Mouse (Mus musculus) CH12.LX (cell line): ENCODE measurements around the gene Harbi1. TPM values are rescaled to one million over a fixed set of nuclear protein-coding genes. Genes with fewer than 3 reads are reported as not detected.

ENCODE experiments used
- DNase-seq: peaks from one replicate; pipeline ENCODE4 v3.0.0-alpha.2; 2013; ENCODE audit errors: extremely low read depth
- H3K27ac ChIP-seq: 2 replicates; pipeline ENCODE4 v1.5.1; 2012; ENCODE audit warnings: low read depth, mild to moderate bottlenecking, control low read depth, moderate library complexity; ENCODE audit not compliant: insufficient read depth
- H3K27me3 ChIP-seq: replicated peaks from 2 replicates; pipeline ENCODE3; 2012; ENCODE audit warnings: inconsistent platforms
- H3K36me3 ChIP-seq, 2 experiments: replicated peaks in 1 of 2; 2 replicates each; pipeline versions ENCODE3 to v1.6.1; 2012; ENCODE audit warnings: inconsistent platforms in 1 of 2, low read length in 1 of 2, mild to moderate bottlenecking in 1 of 2, mixed read lengths in 1 of 2, moderate library complexity in 1 of 2; ENCODE audit not compliant: control insufficient read depth in 1 of 2, insufficient read depth in 1 of 2
- H3K4me1 ChIP-seq, 2 experiments: 2 replicates each; pipeline ENCODE4 v1.6.1; 2012; ENCODE audit warnings: inconsistent platforms in 1 of 2, moderate library complexity in 1 of 2; ENCODE audit not compliant: insufficient read depth in 2 of 2, control insufficient read depth in 1 of 2
- H3K4me2 ChIP-seq: 2 replicates; pipeline ENCODE4 v1.6.1; 2012; ENCODE audit warnings: low read depth, mild to moderate bottlenecking, control low read depth; ENCODE audit not compliant: poor library complexity, insufficient read depth, severe bottlenecking
- H3K4me3 ChIP-seq, 3 experiments: fragments of 150-350 bp in 1 of 3; sonication (generic) in 1 of 3; replicated peaks in 1 of 3; 2 replicates each; pipeline versions ENCODE3 to v1.5.1; 2011 to 2012; ENCODE audit warnings: low read depth in 2 of 3, low read length in 2 of 3, mild to moderate bottlenecking in 2 of 3, moderate library complexity in 2 of 3, control low read depth in 1 of 3, improper control_type of control experiment in 1 of 3, inconsistent platforms in 1 of 3, mixed read lengths in 1 of 3; ENCODE audit not compliant: poor library complexity in 1 of 3
- H3K79me2 ChIP-seq: replicated peaks from 2 replicates; pipeline ENCODE4 v1.6.1; 2012; ENCODE audit warnings: mild to moderate bottlenecking, moderate library complexity; ENCODE audit not compliant: control insufficient read depth, poor library complexity, insufficient read depth, severe bottlenecking; ENCODE audit errors: extremely low read depth
- H3K9ac ChIP-seq: 2 replicates; pipeline ENCODE4 v1.6.1; 2012; ENCODE audit warnings: low read depth, mild to moderate bottlenecking, control low read depth, moderate library complexity; ENCODE audit not compliant: insufficient read depth
- H3K9me3 ChIP-seq: replicated peaks from 2 replicates; pipeline ENCODE3; 2012; ENCODE audit warnings: low read length, inconsistent platforms, mixed read lengths
- BHLHE40 ChIP-seq: IDR thresholded peaks from 2 replicates; pipeline ENCODE4 v1.6.1; 2011; ENCODE audit warnings: mild to moderate bottlenecking, low read depth, low read length, improper control_type of control experiment
- CTCF ChIP-seq, 2 experiments: IDR thresholded peaks in 1 of 2; conservative IDR thresholded peaks in 1 of 2; 2 replicates each; pipeline ENCODE4 v1.5.1; 2011 to 2012; ENCODE audit warnings: low read depth in 2 of 2, low read length in 2 of 2, improper control_type of control experiment in 1 of 2, inconsistent platforms in 1 of 2, mild to moderate bottlenecking in 1 of 2, moderate library complexity in 1 of 2
- ELF1 ChIP-seq: IDR thresholded peaks from 2 replicates; pipeline ENCODE4 v1.6.1; 2014; ENCODE audit warnings: low read depth, mild to moderate bottlenecking, inconsistent platforms, low read length, improper control_type of control experiment
- EP300 ChIP-seq: IDR thresholded peaks from 2 replicates; pipeline ENCODE4 v1.6.1; 2011; ENCODE audit warnings: low read length, improper control_type of control experiment
- GABPA ChIP-seq: IDR thresholded peaks from 2 replicates; pipeline ENCODE4 v1.6.1; 2012; ENCODE audit warnings: low read depth, low read length, improper control_type of control experiment, inconsistent platforms; ENCODE audit not compliant: insufficient replicate concordance
- IRF4 ChIP-seq: IDR thresholded peaks from 2 replicates; pipeline ENCODE4 v1.6.1; 2014; ENCODE audit warnings: low read depth, mild to moderate bottlenecking, inconsistent platforms, low read length, improper control_type of control experiment
- KAT2A ChIP-seq: IDR thresholded peaks from 2 replicates; pipeline ENCODE4 v1.6.1; 2012; ENCODE audit warnings: low read length, improper control_type of control experiment, inconsistent platforms; ENCODE audit not compliant: insufficient replicate concordance
- MEF2A ChIP-seq: IDR thresholded peaks from 2 replicates; pipeline ENCODE4 v1.6.1; 2014; ENCODE audit warnings: low read depth, mild to moderate bottlenecking, inconsistent platforms, low read length, improper control_type of control experiment, borderline replicate concordance
- MXI1 ChIP-seq: IDR thresholded peaks from 2 replicates; pipeline ENCODE4 v1.6.1; 2011; ENCODE audit warnings: mild to moderate bottlenecking, low read depth, low read length, improper control_type of control experiment
- NRF1 ChIP-seq: IDR thresholded peaks from 2 replicates; pipeline ENCODE4 v1.6.1; 2014; ENCODE audit warnings: low read depth, mild to moderate bottlenecking, inconsistent platforms, low read length, improper control_type of control experiment, moderate library complexity
- POLR2A ChIP-seq: IDR thresholded peaks from 2 replicates; pipeline ENCODE4 v1.6.1; 2011; ENCODE audit warnings: low read depth, mild to moderate bottlenecking, improper control_type of control experiment, low read length
- SIN3A ChIP-seq: IDR thresholded peaks from 2 replicates; pipeline ENCODE4 v1.6.1; 2012; ENCODE audit warnings: low read length, improper control_type of control experiment, inconsistent platforms
- TBP ChIP-seq: conservative IDR thresholded peaks from 2 replicates; pipeline ENCODE4 v1.6.1; 2011; ENCODE audit warnings: low read depth, low read length, improper control_type of control experiment
- UBTF ChIP-seq: IDR thresholded peaks from 2 replicates; pipeline ENCODE4 v1.6.1; 2012; ENCODE audit warnings: low read depth, mild to moderate bottlenecking, inconsistent platforms, low read length, improper control_type of control experiment, moderate library complexity
- USF1 ChIP-seq: IDR thresholded peaks from 2 replicates; pipeline ENCODE4 v1.6.1; 2014; ENCODE audit warnings: low read depth, mild to moderate bottlenecking, inconsistent platforms, low read length, improper control_type of control experiment
- ZMIZ1 ChIP-seq: IDR thresholded peaks from 2 replicates; pipeline ENCODE4 v1.6.1; 2012; ENCODE audit warnings: low read depth, mild to moderate bottlenecking, inconsistent platforms, low read length, improper control_type of control experiment
- ZNF384 ChIP-seq: IDR thresholded peaks from 2 replicates; pipeline ENCODE4 v1.6.1; 2012; ENCODE audit warnings: low read depth, low read length, improper control_type of control experiment, inconsistent platforms
- dilution Hi-C: fragments of 300-500 bp; cut with MboI; formaldehyde crosslinking; loops from 2 replicates; pipeline ENCODE4 v1.14.3; 2020; ENCODE audit warnings: low sequenced_read_pairs; ENCODE audit not compliant: extremely low pct_unique_long_range_greater_than_20kb, extremely low pct_ligation_motif_present
- in situ Hi-C: fragments of 300-500 bp; cut with MboI; formaldehyde crosslinking; loops from 3 replicates; pipeline ENCODE4 v1.14.3; 2019; ENCODE audit warnings: low sequenced_read_pairs, low pct_ligation_motif_present, low pct_unique_long_range_greater_than_20kb, mixed read lengths
- polyA plus RNA-seq: library from polyadenylated mRNA; unstranded; fragments of >175 nt; gene quantifications from 2 replicates; pipeline ENCODE4 v1.2.1, GENCODE M21; 2012; ENCODE audit warnings: low read depth; ENCODE audit not compliant: insufficient read length
- total RNA-seq, 2 experiments: library from RNA; depleted of rRNA; stranded (reverse); fragments of 300-350 nt in 1 of 2; fragments of >200 nt in 1 of 2; gene quantifications; 2 replicates each; pipeline ENCODE4 v1.2.3; 2012 to 2014

The Harbi1 gene
- total and polyA plus RNA-seq, 3 experiments, result 8.1 to 18.8 (median 13.3) TPM

DNA sequence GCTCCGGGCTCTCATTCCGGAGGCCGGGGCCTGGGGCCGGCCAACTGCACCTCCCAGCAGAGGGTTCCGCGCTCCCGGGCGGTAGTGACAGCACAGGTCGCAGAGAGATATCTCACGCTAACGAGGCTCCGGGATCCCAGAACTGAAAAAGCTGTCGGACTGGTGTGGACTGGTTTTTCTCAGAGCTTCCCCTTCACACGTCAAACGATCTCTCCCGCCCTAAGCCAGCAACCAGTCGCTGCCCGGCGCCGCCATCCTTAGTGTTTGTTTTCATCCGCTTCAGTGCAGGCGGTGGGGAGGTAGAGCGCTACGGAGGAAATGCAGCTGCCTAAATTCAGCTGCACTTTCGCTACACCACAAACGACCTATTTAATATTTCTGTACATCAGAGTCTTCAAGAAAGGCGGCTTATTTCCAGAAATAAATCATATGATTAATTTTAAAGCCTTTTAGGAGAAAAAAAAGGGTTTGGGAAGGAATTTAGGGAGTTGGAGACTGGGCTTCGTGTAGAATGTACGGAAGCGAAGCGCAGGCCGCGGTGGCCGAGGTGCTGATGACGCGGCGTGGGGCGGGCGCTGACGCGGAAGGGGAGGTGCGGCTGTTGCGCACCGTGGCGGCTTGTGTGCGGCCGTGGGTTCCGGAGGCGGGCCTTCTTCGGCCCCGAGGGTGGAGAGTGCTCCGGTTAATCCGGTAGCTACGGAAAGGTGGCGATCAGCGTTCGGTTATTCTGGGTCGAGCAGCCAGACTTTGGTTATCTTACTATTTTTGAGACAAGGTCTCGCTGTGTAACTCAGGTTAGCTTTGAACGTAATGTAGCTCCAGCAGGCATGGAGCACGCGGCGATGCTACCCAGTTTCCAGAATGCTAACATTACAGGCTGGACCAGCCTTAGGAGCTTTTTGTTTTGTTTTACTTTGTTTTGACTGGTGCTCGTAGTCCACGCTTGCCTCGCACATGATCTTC is at the start of gene Harbi1, which contains the start of gene Atg13 (continued):
- TF ChIP-seq ZMIZ1 (0 out of 2 replicates have a peak, but pooled peaks have one; percentile 60), BHLHE40 (peak; percentile 77)
- TF ChIP-seq, all 38 proteins: peak for 23

DNA sequence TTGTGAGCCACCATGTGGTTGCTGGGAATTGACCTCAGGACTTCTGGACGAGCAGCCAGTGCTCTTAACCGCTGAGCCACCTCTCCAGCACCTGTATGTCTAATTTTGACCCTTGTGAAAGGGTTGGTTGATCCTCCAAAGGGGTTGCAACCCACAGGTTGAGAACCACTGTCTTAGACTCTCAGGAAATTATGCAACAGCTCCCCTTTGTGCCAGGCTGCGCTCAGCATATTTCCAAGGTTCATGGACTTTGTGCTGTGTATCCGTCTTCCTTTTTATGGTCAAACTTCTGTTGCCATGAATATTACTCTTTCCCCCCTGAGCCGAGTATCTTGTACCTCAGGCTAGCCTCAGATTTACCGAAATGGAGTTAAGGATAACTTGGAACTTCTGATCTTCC is 49.7 kb upstream of the Harbi1 start:
- H3K9me3 ChIP-seq, result no peaks in the 10 kb centered on the region
- DNase-seq, result no peak
- H3K27me3 ChIP-seq, result no peaks in the 10 kb centered on the region
- TF ChIP-seq GABPA (no peak), TBP (no peak), NRF1 (no peak), USF1 (no peak), IRF4 (no peak), ELF1 (no peak), BHLHE40 (no peak), CTCF (conservative IDR thresholded peaks at IDR 0.05 in 1 of 2, IDR thresholded peaks at IDR 0.05 in 1 of 2; ENCODE audit: low read depth in 2 of 2, low read length in 2 of 2) (no peak), MEF2A (no peak), UBTF (no peak), KAT2A (no peak), ZNF384 (no peak), SIN3A (no peak)
- H3K4me2 ChIP-seq, result no peak overlapping the region
- dilution Hi-C loops, result no loop called here
- no peak overlapping the region for H3K4me3 ChIP-seq
- H3K79me2 ChIP-seq, result no peaks in the 10 kb centered on the region
- peaks cover 65 to 90% of the 10 kb centered on the region in 2 experiments for H3K36me3 ChIP-seq
- peaks cover 15 to 22% of the 10 kb centered on the region in 2 experiments for H3K4me1 ChIP-seq
- in situ Hi-C loops, result no loop called here
- H3K9ac ChIP-seq, result no peak overlapping the region
- no peak overlapping the region for H3K27ac ChIP-seq

GRCm38 (mm10) chr2:91664780-91665179 is 45.9 kb upstream of the Harbi1 start:
- Histone ChIP-seq H3K4me3 (peak overlapping the region in 1 of 3 experiments; percentile 57), H3K79me2 (no peaks in the 10 kb centered on the region), H3K27me3 (no peaks in the 10 kb centered on the region), H3K9me3 (no peaks in the 10 kb centered on the region), H3K36me3 (peaks cover 70 to 90% of the 10 kb centered on the region in 2 experiments), H3K9ac (no peak overlapping the region), H3K4me2 (peak overlapping the region; percentile 8; the same call in 1 of the 2 replicates), H3K4me1 (peaks cover 19 to 30% of the 10 kb centered on the region in 2 experiments), H3K27ac (peak overlapping the region; percentile 90)
- in situ Hi-C loops, result no loop called here
- no peak for TF ChIP-seq MXI1
- TF ChIP-seq EP300, result no peak
- TF ChIP-seq POLR2A, result no peak
- TF ChIP-seq, all 38 proteins: peak for 0
- no peak for DNase-seq
- dilution Hi-C loops, result no loop called here
